Mouse (Mus musculus): ENCODE measurements around the gene Phf21b. TPM values are rescaled to one million over a fixed set of nuclear protein-coding genes. Genes with fewer than 3 reads are reported as not detected.
A peak's percentile ranks its signal among the peaks of the same experiment; 100 is the strongest.

Phf21b gene
- total and polyA plus RNA-seq, 3 experiments, result 1.3 to 5.3 (median 2.2) TPM

GRCm38 (mm10) chr15:84758493-84758892, 97.4 kb downstream of the Phf21b start:
- peak; percentile 45 for DNase-seq (ENCODE audit: extremely low read depth)
- H3K9ac ChIP-seq (ENCODE audit: insufficient read depth, low read depth), result no peak overlapping the region
- in situ Hi-C loops (cut with MboI; ENCODE audit: low pct_ligation_motif_present, low pct_unique_long_range_greater_than_20kb, low sequenced_read_pairs), result loop anchor here (10.0 kb wide), 1 partner anchor 166 kb away; the partner anchor contains the start of genes Gm29666 and Nup50
- H3K27me3 ChIP-seq (replicated peaks), result peaks cover 28% of the 10 kb centered on the region
- no peaks in the 10 kb centered on the region for H3K36me3 ChIP-seq (replicated peaks in 1 of 2; ENCODE audit: control insufficient read depth in 1 of 2, insufficient read depth in 1 of 2, low read length in 1 of 2)
- H3K4me1 ChIP-seq (ENCODE audit: control insufficient read depth in 1 of 2, insufficient read depth in 2 of 2), result peaks cover 9 to 10% of the 10 kb centered on the region in 2 experiments
- peak; percentile 73 to 95 for TF ChIP-seq CTCF (conservative IDR thresholded peaks at IDR 0.05 in 1 of 2, IDR thresholded peaks at IDR 0.05 in 1 of 2; ENCODE audit: low read depth in 2 of 2, low read length in 2 of 2)
- TF ChIP-seq MAX (IDR thresholded peaks at IDR 0.05; ENCODE audit: low read length), result no peak
- peak; percentile 44 for TF ChIP-seq SMC3 (IDR thresholded peaks at IDR 0.05; ENCODE audit: low read depth, low read length)
- no peak for TF ChIP-seq POLR2A (IDR thresholded peaks at IDR 0.05; ENCODE audit: low read depth, low read length)
- peak; percentile 30 for TF ChIP-seq RAD21 (IDR thresholded peaks at IDR 0.05; ENCODE audit: low read depth, low read length)
- dilution Hi-C loops (cut with MboI; ENCODE audit: extremely low pct_ligation_motif_present, extremely low pct_unique_long_range_greater_than_20kb, low sequenced_read_pairs), result no loop called here
- H3K27ac ChIP-seq (ENCODE audit: insufficient read depth, low read depth), result no peak overlapping the region
- H3K79me2 ChIP-seq (replicated peaks; ENCODE audit: control insufficient read depth, extremely low read depth, insufficient read depth, poor library complexity, severe bottlenecking), result no peaks in the 10 kb centered on the region
- H3K9me3 ChIP-seq (replicated peaks; ENCODE audit: low read length), result no peaks in the 10 kb centered on the region
- no peak overlapping the region for H3K4me2 ChIP-seq (ENCODE audit: insufficient read depth, low read depth, poor library complexity, severe bottlenecking)
- H3K4me3 ChIP-seq (replicated peaks in 1 of 3; ENCODE audit: low read depth in 2 of 3, low read length in 2 of 3, poor library complexity in 1 of 3), result no peak overlapping the region

DNA sequence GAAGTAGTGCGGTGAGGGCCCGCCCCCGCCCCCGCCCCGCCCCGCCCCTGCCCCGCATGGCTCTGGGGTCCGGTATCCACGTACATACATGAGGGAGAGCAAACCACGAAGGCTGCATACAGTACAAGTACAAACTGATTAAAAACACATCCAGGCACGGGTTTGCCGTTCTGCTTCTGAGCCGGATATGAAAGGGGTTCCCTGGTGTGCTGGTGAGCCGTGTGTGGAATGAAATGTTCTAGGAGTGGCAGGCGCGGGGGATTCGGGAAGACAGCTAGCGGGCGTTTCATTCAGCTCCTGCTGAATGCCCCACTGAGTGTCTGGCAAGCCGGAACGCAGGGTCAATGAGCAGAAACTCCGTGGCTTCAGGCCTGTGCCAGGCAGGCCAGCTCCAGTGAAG, 99.4 kb downstream of the Phf21b start:
- dilution Hi-C loops (cut with MboI; ENCODE audit: extremely low pct_ligation_motif_present, extremely low pct_unique_long_range_greater_than_20kb, low sequenced_read_pairs) (no loop called here), in situ Hi-C loops (cut with MboI; ENCODE audit: low pct_ligation_motif_present, low pct_unique_long_range_greater_than_20kb, low sequenced_read_pairs) (loop anchor here (10.0 kb wide), 1 partner anchor 168 kb away; the partner anchor contains the start of genes Gm29666 and Nup50)
- Histone ChIP-seq H3K36me3 (replicated peaks in 1 of 2; ENCODE audit: control insufficient read depth in 1 of 2, insufficient read depth in 1 of 2, low read length in 1 of 2) (no peaks in the 10 kb centered on the region), H3K4me1 (ENCODE audit: control insufficient read depth in 1 of 2, insufficient read depth in 2 of 2) (peaks cover 0 to 4% of the 10 kb centered on the region in 2 experiments; a peak in 1 of 4 replicates), H3K4me2 (ENCODE audit: insufficient read depth, low read depth, poor library complexity, severe bottlenecking) (peak overlapping the region; percentile 59), H3K4me3 (replicated peaks in 1 of 3; ENCODE audit: low read depth in 2 of 3, low read length in 2 of 3, poor library complexity in 1 of 3) (no peak overlapping the region), H3K9ac (ENCODE audit: insufficient read depth, low read depth) (no peak overlapping the region), H3K9me3 (replicated peaks; ENCODE audit: low read length) (no peaks in the 10 kb centered on the region), H3K79me2 (replicated peaks; ENCODE audit: control insufficient read depth, extremely low read depth, insufficient read depth, poor library complexity, severe bottlenecking) (no peaks in the 10 kb centered on the region), H3K27me3 (replicated peaks) (peaks cover 35% of the 10 kb centered on the region), H3K27ac (ENCODE audit: insufficient read depth, low read depth) (no peak overlapping the region)
- no peak for DNase-seq (ENCODE audit: extremely low read depth)
- TF ChIP-seq ZMIZ1 (IDR thresholded peaks at IDR 0.05; ENCODE audit: low read depth, low read length) (no peak), RCOR1 (conservative IDR thresholded peaks at IDR 0.05; ENCODE audit: low read depth, low read length) (no peak)

GRCm38 (mm10) chr15:84754987-84755386, 100.9 kb downstream of the Phf21b start:
- Histone ChIP-seq H3K4me1 (ENCODE audit: control insufficient read depth in 1 of 2, insufficient read depth in 2 of 2) (peaks cover 0 to 4% of the 10 kb centered on the region in 2 experiments; a peak in 1 of 4 replicates), H3K9me3 (replicated peaks; ENCODE audit: low read length) (no peaks in the 10 kb centered on the region), H3K27ac (ENCODE audit: insufficient read depth, low read depth) (no peak overlapping the region), H3K9ac (ENCODE audit: insufficient read depth, low read depth) (no peak overlapping the region), H3K27me3 (replicated peaks) (peaks cover 32% of the 10 kb centered on the region), H3K4me2 (ENCODE audit: insufficient read depth, low read depth, poor library complexity, severe bottlenecking) (no peak overlapping the region), H3K4me3 (replicated peaks in 1 of 3; ENCODE audit: low read depth in 2 of 3, low read length in 2 of 3, poor library complexity in 1 of 3) (no peak overlapping the region), H3K36me3 (replicated peaks in 1 of 2; ENCODE audit: control insufficient read depth in 1 of 2, insufficient read depth in 1 of 2, low read length in 1 of 2) (no peaks in the 10 kb centered on the region), H3K79me2 (replicated peaks; ENCODE audit: control insufficient read depth, extremely low read depth, insufficient read depth, poor library complexity, severe bottlenecking) (no peaks in the 10 kb centered on the region)
- peak; percentile 51 for DNase-seq (ENCODE audit: extremely low read depth)
- in situ Hi-C loops (cut with MboI; ENCODE audit: low pct_ligation_motif_present, low pct_unique_long_range_greater_than_20kb, low sequenced_read_pairs), result loop anchor here (10.0 kb wide), 1 partner anchor 170 kb away; the partner anchor contains the start of genes Gm29666 and Nup50
- dilution Hi-C loops (cut with MboI; ENCODE audit: extremely low pct_ligation_motif_present, extremely low pct_unique_long_range_greater_than_20kb, low sequenced_read_pairs), result no loop called here
- TF ChIP-seq IRF4 (IDR thresholded peaks at IDR 0.05; ENCODE audit: low read depth, low read length) (no peak), CTCF (conservative IDR thresholded peaks at IDR 0.05 in 1 of 2, IDR thresholded peaks at IDR 0.05 in 1 of 2; ENCODE audit: low read depth in 2 of 2, low read length in 2 of 2) (peak; percentile 75 to 91), NELFE (IDR thresholded peaks at IDR 0.05; ENCODE audit: low read depth, low read length) (peak; percentile 34; the same call in 1 of the 2 replicates), ETS1 (conservative IDR thresholded peaks at IDR 0.05; ENCODE audit: low read depth, low read length) (no peak), MAZ (IDR thresholded peaks at IDR 0.05; ENCODE audit: low read depth, low read length) (peak; percentile 75; the same call in 1 of the 2 replicates), SMC3 (IDR thresholded peaks at IDR 0.05; ENCODE audit: low read depth, low read length) (peak; percentile 78), RAD21 (IDR thresholded peaks at IDR 0.05; ENCODE audit: low read depth, low read length) (peak; percentile 87)
